Mouse (Mus musculus) liver, embryonic 12.5 days (tissue): ENCODE measurements at regions not wholly inside any gene's neighbourhood (a gene's known extent, or its start where the extent isn't known, plus 50 kb on each side); places are given as distances from the start of the nearest gene placed in this dataset.

Experiments used
- ATAC-seq: fragments of 200-750 bp; cut with Nextera tagmentation; 2 replicates; pipeline ENCODE4 v1.8.0; 2017; ENCODE audit warnings: moderate number of reproducible peaks, mild to moderate bottlenecking, moderate library complexity
- H3K27ac ChIP-seq: fragments of 300-500 bp; sonication (generic); 2 replicates; pipeline ENCODE4 v1.5.1; 2016; ENCODE audit warnings: mild to moderate bottlenecking
- H3K27me3 ChIP-seq: fragments of 300-500 bp; sonication (generic); replicated peaks from 2 replicates; pipeline ENCODE4 v1.6.1; 2016; ENCODE audit warnings: mild to moderate bottlenecking, moderate library complexity
- H3K36me3 ChIP-seq: fragments of 300-500 bp; sonication (generic); 2 replicates; pipeline ENCODE4 v1.6.1; 2016; ENCODE audit warnings: mild to moderate bottlenecking, moderate library complexity
- H3K4me1 ChIP-seq: fragments of 300-500 bp; sonication (generic); 2 replicates; pipeline ENCODE4 v1.6.1; 2016
- H3K4me2 ChIP-seq: fragments of 300-500 bp; sonication (generic); 2 replicates; pipeline ENCODE4 v1.6.1; 2016; ENCODE audit warnings: mild to moderate bottlenecking, moderate library complexity
- H3K4me3 ChIP-seq: fragments of 300-500 bp; sonication (generic); 2 replicates; pipeline ENCODE4 v1.5.1; 2016; ENCODE audit warnings: mild to moderate bottlenecking, moderate library complexity
- H3K9ac ChIP-seq: fragments of 300-500 bp; sonication (generic); 2 replicates; pipeline ENCODE4 v1.6.1; 2016; ENCODE audit warnings: mild to moderate bottlenecking, moderate library complexity
- H3K9me3 ChIP-seq: fragments of 300-500 bp; sonication (generic); replicated peaks from 2 replicates; pipeline ENCODE4 v1.6.1; 2016; ENCODE audit warnings: mild to moderate bottlenecking, moderate library complexity
- WGBS: fragments of 180-500 bp; shearing (Covaris S2); methylation state at CpG from one replicate; pipeline ENCODE4 v1.1.7; 2016; ENCODE audit not compliant: insufficient replicate concordance; 5-methylcytosine and 5-hydroxymethylcytosine counted together

DNA sequence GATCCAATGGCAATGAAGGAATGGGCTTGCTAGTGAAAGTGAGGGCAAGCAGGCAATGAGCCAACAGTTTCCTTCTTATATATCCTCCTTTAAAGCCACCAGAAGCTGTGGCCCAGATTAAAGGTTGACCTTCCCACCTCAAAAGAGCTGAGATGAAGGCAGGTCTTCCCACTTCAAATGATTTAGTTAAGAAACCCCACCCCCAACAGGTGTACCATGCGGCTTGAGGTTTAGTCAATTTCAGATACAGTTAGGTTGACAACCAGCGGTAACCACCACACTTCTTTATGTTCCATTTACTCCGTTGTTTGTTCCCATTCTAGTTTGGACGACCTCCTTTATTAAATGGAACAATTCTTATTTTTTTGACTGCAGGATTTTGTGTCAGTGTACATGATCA is 317.8 kb upstream of the Ptger4 start:
- Histone ChIP-seq H3K4me3 (no peak overlapping the region), H3K27ac (no peak overlapping the region), H3K9ac (no peak overlapping the region), H3K36me3 (no peaks in the 10 kb centered on the region), H3K4me1 (no peaks in the 10 kb centered on the region), H3K9me3 (no peaks in the 10 kb centered on the region), H3K27me3 (no peaks in the 10 kb centered on the region), H3K4me2 (no peak overlapping the region)
- no peak for ATAC-seq
- WGBS, result 71% methylated on average over 4 of the region's 4 CpGs

DNA sequence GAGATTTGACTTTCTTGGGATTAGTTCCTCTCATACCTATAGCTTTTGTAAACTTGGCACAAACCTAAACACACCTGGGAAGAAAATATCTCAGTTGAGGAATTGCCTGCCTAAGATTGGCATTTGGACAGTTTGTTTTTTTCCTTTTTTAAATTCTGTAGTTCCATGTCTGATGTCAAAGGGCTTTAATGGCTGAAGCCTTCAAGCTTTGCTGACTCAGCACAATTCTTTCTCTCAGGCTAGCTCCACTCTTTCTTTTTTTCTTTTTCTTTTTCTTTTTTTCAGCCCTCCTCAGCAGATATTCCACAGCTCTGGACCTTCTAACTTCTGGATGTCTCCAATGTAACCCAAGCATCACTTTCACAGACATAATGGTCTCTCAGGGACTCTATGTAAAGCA is 330.4 kb upstream of the Ptger4 start:
- Histone ChIP-seq H3K27ac (no peak overlapping the region), H3K4me3 (no peak overlapping the region), H3K4me1 (no peaks in the 10 kb centered on the region), H3K9ac (no peak overlapping the region), H3K4me2 (no peak overlapping the region), H3K27me3 (no peaks in the 10 kb centered on the region), H3K9me3 (no peaks in the 10 kb centered on the region), H3K36me3 (no peaks in the 10 kb centered on the region)
- ATAC-seq, result no peak

DNA sequence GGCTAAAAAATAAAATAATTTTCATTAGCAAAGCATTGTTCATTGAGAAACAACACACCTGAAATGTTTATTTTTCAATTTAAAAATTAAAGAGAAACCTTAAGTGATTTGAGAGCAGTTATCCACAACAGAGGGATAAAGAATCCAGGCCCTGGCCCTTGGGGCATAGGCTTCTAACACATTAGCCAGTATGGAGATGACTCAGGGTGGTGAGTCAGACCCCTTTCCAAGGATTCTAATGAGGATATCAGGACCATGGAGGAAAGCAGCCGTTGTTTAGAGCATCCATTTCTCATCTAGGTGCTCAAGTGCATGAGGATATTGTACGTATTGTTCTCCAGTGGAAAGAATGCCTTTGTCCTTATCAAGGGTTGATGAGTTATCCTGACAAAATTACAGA is 335.6 kb upstream of the Ptger4 start:
- 49% methylated on average over 2 of the region's 2 CpGs for WGBS
- no peaks in the 10 kb centered on the region for H3K36me3 ChIP-seq
- H3K27me3 ChIP-seq, result no peaks in the 10 kb centered on the region
- no peak overlapping the region for H3K9ac ChIP-seq
- no peak overlapping the region for H3K4me2 ChIP-seq
- no peak overlapping the region for H3K4me3 ChIP-seq
- H3K27ac ChIP-seq, result no peak overlapping the region
- H3K4me1 ChIP-seq, result no peaks in the 10 kb centered on the region
- H3K9me3 ChIP-seq, result no peaks in the 10 kb centered on the region
- no peak for ATAC-seq

DNA sequence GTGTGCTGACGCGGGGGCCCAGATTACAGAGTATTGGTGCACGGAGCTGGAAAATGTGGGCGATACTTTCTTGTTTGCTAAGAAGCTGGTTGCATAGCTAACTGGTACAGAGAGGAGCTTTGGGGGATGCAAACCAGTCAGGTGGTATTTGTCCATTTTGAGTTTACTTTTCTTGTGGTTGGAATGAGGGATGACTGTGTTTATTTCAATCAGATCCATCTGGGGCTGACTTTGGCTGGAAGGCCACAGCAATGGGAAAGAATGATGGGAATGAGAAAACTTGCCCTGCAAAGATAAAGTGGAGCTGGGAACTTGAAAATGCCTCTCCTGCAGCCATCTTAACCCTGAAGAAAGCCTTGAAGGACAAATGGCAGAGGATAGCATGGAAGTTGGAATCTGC is 336.4 kb upstream of the Ptger4 start:
- Histone ChIP-seq H3K36me3 (no peaks in the 10 kb centered on the region), H3K27me3 (no peaks in the 10 kb centered on the region), H3K9ac (no peak overlapping the region), H3K27ac (no peak overlapping the region), H3K4me2 (no peak overlapping the region), H3K4me1 (no peaks in the 10 kb centered on the region), H3K9me3 (no peaks in the 10 kb centered on the region), H3K4me3 (no peak overlapping the region)
- no peak for ATAC-seq
- WGBS, result 87% methylated on average over 4 of the region's 4 CpGs

DNA sequence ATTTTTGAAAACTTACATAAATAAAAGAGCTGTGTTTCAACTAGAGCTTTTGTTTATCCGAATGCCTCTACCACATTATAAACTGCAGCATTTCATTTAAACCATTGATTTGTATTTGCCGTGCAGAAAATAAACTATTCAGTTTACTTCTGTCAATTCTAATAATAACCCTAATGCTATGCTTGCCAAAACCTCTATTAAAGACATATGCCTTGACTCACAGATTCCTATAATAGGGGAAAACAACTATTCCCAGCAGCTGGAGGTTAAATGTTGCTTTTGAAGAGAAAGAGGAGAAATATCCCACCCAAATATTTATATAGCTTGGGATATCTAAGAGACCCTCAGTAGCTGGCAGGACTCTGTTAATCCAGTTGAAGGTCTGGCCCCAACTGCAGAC is 340.4 kb upstream of the Ptger4 start:
- WGBS, result 74% methylated on average over 2 of the region's 2 CpGs
- no peak for ATAC-seq

DNA sequence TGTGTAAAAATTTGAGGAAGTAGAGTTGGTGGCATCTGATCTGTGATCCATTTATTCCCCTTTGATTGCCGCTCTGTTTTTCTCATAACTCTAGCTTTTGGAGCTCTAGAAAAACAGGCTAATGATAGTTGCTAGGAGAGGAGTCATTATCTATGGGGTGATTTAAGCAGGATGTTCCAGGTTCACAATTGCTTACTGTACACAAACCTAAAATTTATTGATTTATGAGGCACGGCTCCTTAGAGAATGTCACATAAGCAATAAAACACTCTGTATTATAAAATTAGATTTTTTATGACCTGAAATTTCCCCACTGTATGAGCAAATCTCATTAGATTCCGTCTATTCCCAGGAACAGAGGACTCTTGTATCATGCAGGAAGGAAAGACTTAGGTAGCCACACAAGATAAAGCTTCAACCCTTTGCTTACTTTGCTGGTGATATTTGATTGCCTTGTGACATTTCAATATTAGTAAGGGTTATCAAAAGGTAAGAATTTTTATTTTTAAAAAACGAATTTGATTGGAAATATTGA is 360.8 kb upstream of the Ptger4 start:
- H3K4me1 ChIP-seq, result no peaks in the 10 kb centered on the region
- no peaks in the 10 kb centered on the region for H3K36me3 ChIP-seq
- no peaks in the 10 kb centered on the region for H3K27me3 ChIP-seq
- no peaks in the 10 kb centered on the region for H3K9me3 ChIP-seq
- no peak for ATAC-seq
- no peak overlapping the region for H3K4me2 ChIP-seq
- H3K4me3 ChIP-seq, result no peak overlapping the region
- H3K9ac ChIP-seq, result no peak overlapping the region
- 57% methylated on average over 4 of the region's 4 CpGs for WGBS
- no peak overlapping the region for H3K27ac ChIP-seq

More for the DNA sequence above, 340.4 kb upstream of the Ptger4 start:
- H3K4me1 ChIP-seq, result no peaks in the 10 kb centered on the region
- no peak overlapping the region for H3K4me3 ChIP-seq
- H3K4me2 ChIP-seq, result no peak overlapping the region
- no peak overlapping the region for H3K9ac ChIP-seq
- H3K9me3 ChIP-seq, result no peaks in the 10 kb centered on the region
- no peak overlapping the region for H3K27ac ChIP-seq
- no peaks in the 10 kb centered on the region for H3K27me3 ChIP-seq
- H3K36me3 ChIP-seq, result no peaks in the 10 kb centered on the region

DNA sequence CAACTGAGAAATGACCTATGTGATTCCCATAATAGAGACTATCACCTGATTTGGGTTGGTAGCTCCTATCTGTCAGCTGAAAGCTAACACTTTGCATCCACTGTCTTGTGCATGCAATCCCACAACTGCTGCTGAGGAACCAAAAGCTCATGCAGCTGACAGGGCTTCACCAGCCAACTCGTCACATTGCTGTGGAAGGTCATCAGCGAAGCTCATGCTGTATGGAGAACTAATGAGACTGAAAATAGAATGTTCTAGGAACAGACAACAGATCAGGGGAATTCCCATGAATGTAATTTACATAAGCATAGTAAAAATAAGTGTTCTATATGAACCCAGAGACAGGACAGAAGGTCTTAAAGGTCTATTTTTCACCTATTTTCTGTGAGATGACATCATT is 363.5 kb upstream of the Ptger4 start:
- ATAC-seq, result no peak
- 65% methylated on average over 2 of the region's 2 CpGs for WGBS

DNA sequence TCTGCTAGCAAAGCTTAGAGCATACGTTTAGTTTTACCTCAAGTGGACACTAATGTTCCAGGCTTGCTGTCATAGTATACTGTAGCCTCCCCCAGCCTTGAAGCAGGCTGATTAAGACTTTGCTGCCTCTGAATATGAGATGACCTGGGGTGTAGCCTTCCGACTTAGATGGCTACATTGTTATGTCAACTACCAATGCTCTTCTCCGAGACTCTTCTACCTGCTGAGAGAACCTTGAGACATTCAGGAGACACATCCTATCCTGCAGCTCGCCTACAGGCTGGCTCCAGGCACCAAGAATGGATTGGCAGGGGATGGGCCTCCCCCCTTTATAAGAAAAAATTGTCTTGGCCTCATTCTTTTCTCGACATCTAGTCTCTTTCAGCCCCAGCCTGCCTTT is 379.0 kb upstream of the Ptger4 start:
- H3K4me3 ChIP-seq, result no peak overlapping the region
- H3K9me3 ChIP-seq, result no peaks in the 10 kb centered on the region
- ATAC-seq, result no peak
- H3K9ac ChIP-seq, result no peak overlapping the region
- H3K27me3 ChIP-seq, result no peaks in the 10 kb centered on the region
- H3K4me2 ChIP-seq, result no peak overlapping the region
- no peaks in the 10 kb centered on the region for H3K4me1 ChIP-seq
- no peaks in the 10 kb centered on the region for H3K36me3 ChIP-seq
- no peak overlapping the region for H3K27ac ChIP-seq
- WGBS, result 51% methylated on average over 5 of the region's 5 CpGs

More for the DNA sequence above, 363.5 kb upstream of the Ptger4 start:
- Histone ChIP-seq H3K27ac (no peak overlapping the region), H3K27me3 (no peaks in the 10 kb centered on the region), H3K4me3 (no peak overlapping the region), H3K9me3 (no peaks in the 10 kb centered on the region), H3K4me1 (no peaks in the 10 kb centered on the region), H3K4me2 (no peak overlapping the region), H3K9ac (no peak overlapping the region), H3K36me3 (no peaks in the 10 kb centered on the region)

DNA sequence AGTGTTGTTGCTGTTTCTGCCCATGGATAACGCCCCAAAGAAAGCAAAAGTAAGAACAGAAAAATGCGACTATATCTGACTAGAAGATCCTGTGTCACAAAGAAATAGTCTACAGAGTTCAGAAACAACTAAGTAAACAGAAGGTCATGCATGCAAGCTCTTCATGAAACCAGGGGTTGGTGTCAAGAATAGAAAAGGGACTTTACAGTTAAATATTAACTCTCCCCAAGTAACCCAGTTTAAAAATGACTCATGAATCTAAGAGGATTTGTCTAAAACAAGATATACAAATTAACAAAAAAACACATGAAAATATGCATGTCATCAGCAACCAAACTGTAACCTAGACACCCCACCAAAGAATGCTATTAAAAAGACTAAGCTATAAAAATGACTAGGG is 381.4 kb upstream of the Ptger4 start:
- H3K27me3 ChIP-seq, result no peaks in the 10 kb centered on the region
- H3K36me3 ChIP-seq, result no peaks in the 10 kb centered on the region
- H3K4me2 ChIP-seq, result no peak overlapping the region
- H3K4me3 ChIP-seq, result no peak overlapping the region
- H3K4me1 ChIP-seq, result no peaks in the 10 kb centered on the region
- no peak overlapping the region for H3K27ac ChIP-seq
- no peak overlapping the region for H3K9ac ChIP-seq
- 59% methylated on average over 2 of the region's 2 CpGs for WGBS
- H3K9me3 ChIP-seq, result no peaks in the 10 kb centered on the region
- no peak for ATAC-seq

DNA sequence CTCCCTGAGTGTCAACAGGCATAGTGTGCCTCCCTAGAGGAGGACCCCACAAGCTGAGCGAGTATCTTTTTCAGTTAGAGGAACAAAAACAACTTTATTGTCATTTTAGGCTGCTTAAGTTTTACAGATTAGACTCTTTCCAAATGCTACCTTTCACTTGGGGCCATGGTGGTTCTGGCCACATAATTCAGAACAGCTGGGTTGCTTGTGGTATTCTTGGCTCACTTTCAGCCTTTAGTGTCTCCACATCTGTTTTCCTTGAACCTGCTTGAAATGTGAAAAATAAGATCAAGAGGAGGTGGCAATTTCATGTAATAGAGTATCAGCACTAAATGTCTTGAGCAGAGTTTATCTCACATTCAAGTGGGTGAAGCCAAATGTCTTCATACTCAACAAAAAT is 402.7 kb upstream of the Ptger4 start:
- H3K4me2 ChIP-seq, result no peak overlapping the region
- H3K4me1 ChIP-seq, result no peaks in the 10 kb centered on the region
- no peak overlapping the region for H3K9ac ChIP-seq
- H3K36me3 ChIP-seq, result no peaks in the 10 kb centered on the region
- H3K27ac ChIP-seq, result no peak overlapping the region
- 55% methylated on average over 1 of the region's 1 CpGs for WGBS
- ATAC-seq, result no peak
- no peak overlapping the region for H3K4me3 ChIP-seq
- no peaks in the 10 kb centered on the region for H3K27me3 ChIP-seq
- H3K9me3 ChIP-seq, result no peaks in the 10 kb centered on the region

DNA sequence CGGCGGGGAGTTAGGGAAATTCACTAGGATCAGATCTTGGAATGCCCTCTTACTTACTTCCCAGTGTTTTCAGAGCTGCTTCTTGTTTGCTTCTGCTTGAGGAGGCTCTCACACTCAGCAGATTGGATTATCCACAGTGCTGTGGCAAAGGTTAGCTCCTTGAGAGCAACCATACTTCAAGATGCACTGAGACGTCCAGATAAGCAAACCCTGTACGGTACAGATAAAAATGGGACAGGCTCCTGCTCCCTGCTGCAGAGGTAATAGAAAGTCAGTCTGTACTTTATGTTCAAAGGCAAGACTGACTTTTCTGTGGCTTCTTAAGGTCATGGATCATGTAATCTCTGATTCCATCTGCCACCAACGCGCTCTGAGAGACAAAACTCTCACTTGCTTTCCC is 414.8 kb upstream of the Ptger4 start:
- Histone ChIP-seq H3K9ac (no peak overlapping the region), H3K4me3 (no peak overlapping the region), H3K36me3 (no peaks in the 10 kb centered on the region), H3K9me3 (no peaks in the 10 kb centered on the region), H3K4me2 (peak overlapping the region; percentile 22; the same call in 1 of the 2 replicates), H3K27ac (no peak overlapping the region), H3K27me3 (no peaks in the 10 kb centered on the region), H3K4me1 (peaks cover 9% of the 10 kb centered on the region)
- 41% methylated on average over 6 of the region's 6 CpGs for WGBS
- ATAC-seq, result peak; percentile 100

DNA sequence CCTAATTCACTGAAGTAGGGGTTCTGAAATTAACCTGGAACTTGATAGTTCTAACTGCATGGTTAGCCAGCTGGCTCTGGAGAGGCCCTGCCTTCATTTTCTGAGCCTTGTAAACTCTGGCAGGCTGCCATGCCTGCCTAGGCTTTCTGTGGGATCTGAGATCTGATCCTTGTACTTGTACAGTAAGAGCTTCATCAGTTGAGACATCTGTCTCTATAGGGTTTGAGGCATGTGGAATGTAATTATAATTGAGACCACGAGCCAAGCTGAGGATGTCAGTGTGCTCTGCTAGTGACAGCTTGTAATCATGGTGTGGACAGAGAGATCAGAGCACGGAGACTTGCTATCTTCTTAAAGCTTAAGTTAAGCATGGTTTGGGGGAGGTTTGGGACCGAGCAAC is 416.8 kb upstream of the Ptger4 start:
- no peaks in the 10 kb centered on the region for H3K27me3 ChIP-seq
- no peak overlapping the region for H3K4me3 ChIP-seq
- no peaks in the 10 kb centered on the region for H3K36me3 ChIP-seq
- no peaks in the 10 kb centered on the region for H3K9me3 ChIP-seq
- peaks cover 9% of the 10 kb centered on the region for H3K4me1 ChIP-seq
- no peak overlapping the region for H3K27ac ChIP-seq
- H3K4me2 ChIP-seq, result no peak overlapping the region
- H3K9ac ChIP-seq, result no peak overlapping the region
- no peak for ATAC-seq
- 43% methylated on average over 3 of the region's 3 CpGs for WGBS

DNA sequence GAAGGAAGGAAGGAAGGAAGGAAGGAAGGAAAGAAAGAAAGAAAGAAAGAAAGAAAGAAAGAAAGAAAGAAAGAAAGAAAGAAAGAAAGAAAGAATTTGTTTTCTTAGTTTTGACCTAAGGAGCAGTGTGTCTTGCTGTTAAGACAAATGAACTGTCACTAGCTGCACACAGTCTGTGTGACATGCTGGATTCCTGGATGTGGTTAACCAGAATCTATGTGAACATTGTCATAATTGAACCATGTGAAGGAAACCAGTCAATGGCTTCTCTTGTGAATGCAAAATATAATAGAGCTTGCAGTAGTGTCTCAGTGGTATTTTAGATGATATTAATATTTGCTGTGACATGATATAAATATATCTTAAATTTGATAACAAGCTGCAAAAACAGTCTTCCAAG is 427.8 kb upstream of the Ptger4 start:
- no peaks in the 10 kb centered on the region for H3K4me1 ChIP-seq
- no peaks in the 10 kb centered on the region for H3K27me3 ChIP-seq
- H3K9me3 ChIP-seq, result no peaks in the 10 kb centered on the region
- no peak overlapping the region for H3K4me3 ChIP-seq
- ATAC-seq, result no peak
- no peaks in the 10 kb centered on the region for H3K36me3 ChIP-seq
- H3K9ac ChIP-seq, result no peak overlapping the region
- no peak overlapping the region for H3K4me2 ChIP-seq
- no peak overlapping the region for H3K27ac ChIP-seq
